Mouse (Mus musculus): ENCODE measurements at regions not wholly inside any gene's neighbourhood (a gene's known extent, or its start where the extent isn't known, plus 50 kb on each side); places are given as distances from the start of the nearest gene placed in this dataset.
A peak's percentile ranks its signal among the peaks of the same experiment; 100 is the strongest.

- Histone ChIP-seq H3K4me2 (ENCODE audit: low read length) (no peak overlapping the region), H3K9me3 (ENCODE audit: control insufficient read depth, low read length) (no peaks in the 10 kb centered on the region), H3K4me1 (ENCODE audit: control insufficient read depth, insufficient read depth, low read length) (no peaks in the 10 kb centered on the region), H3K9ac (replicated peaks; ENCODE audit: low read length) (no peak overlapping the region), H3K27ac (replicated peaks; ENCODE audit: low read depth, low read length) (no peak overlapping the region), H3K4me3 (replicated peaks; ENCODE audit: low read depth, low read length) (no peak overlapping the region), H3K36me3 (ENCODE audit: control insufficient read depth, insufficient read depth, low read length) (no peaks in the 10 kb centered on the region), H3K27me3 (ENCODE audit: control insufficient read depth, insufficient read depth, low read length) (no peaks in the 10 kb centered on the region)
- 69% methylated on average over 8 of the region's 8 CpGs for WGBS
- ATAC-seq (ENCODE audit: low FRiP score, low TSS enrichment) (no peak), DNase-seq (peak; percentile 31)
Observed at GRCm38 (mm10) chr8:44884399-44885006, 50.7 kb upstream of the Fat1 start.

Data from midbrain, embryonic 14.5 days (tissue).